Mouse (Mus musculus) 3T3-L1 (cell line): Measurements from ENCODE around the gene Papss2.
"Not testable (repeated sequence)": the region's sequence is repeated elsewhere in the genome, so short reads cannot be mapped to it uniquely, and the experiment has no call there.

Experiments used
- DNase-seq: peaks from one replicate; pipeline ENCODE4 v3.0.0-alpha.2; 2015; ENCODE audit warnings: low read depth, low spot score

Papss2 gene

GRCm38 (mm10) chr19:32638276-32638903 is 42.8 kb downstream of the Papss2 start:
- no peak for DNase-seq

GRCm38 (mm10) chr19:32641535-32641934 is 45.9 kb downstream of the Papss2 start:
- DNase-seq, result no peak

- no peak for DNase-seq
Measured at GRCm38 (mm10) chr19:32641995-32642394, 46.4 kb downstream of the Papss2 start.

GRCm38 (mm10) chr19:32643642-32644041 is 48.1 kb downstream of the Papss2 start:
- no peak for DNase-seq

- no peak for DNase-seq
Measured at GRCm38 (mm10) chr19:32645939-32646338, 50.3 kb downstream of the Papss2 start.

GRCm38 (mm10) chr19:32646382-32646781 is 50.8 kb downstream of the Papss2 start:
- DNase-seq, result no peak

GRCm38 (mm10) chr19:32648019-32648571 is 52.5 kb downstream of the Papss2 start:
- no peak for DNase-seq

GRCm38 (mm10) chr19:32651046-32651445 is 55.5 kb downstream of the Papss2 start:
- no peak for DNase-seq

GRCm38 (mm10) chr19:32653122-32653521 is 57.5 kb downstream of the Papss2 start:
- DNase-seq, result no peak

- DNase-seq, result no peak
Measured at GRCm38 (mm10) chr19:32653630-32654362, 58.2 kb downstream of the Papss2 start.

- DNase-seq, result no peak
Measured at GRCm38 (mm10) chr19:32659346-32659745, 63.8 kb downstream of the Papss2 start.

GRCm38 (mm10) chr19:32662936-32663335 is 67.3 kb downstream of the Papss2 start:
- DNase-seq, result peak; percentile 7

- no peak for DNase-seq
Measured at GRCm38 (mm10) chr19:32665243-32665642, 69.7 kb downstream of the Papss2 start.

GRCm38 (mm10) chr19:32667830-32668229 is 72.2 kb downstream of the Papss2 start:
- DNase-seq, result not testable (repeated sequence)

GRCm38 (mm10) chr19:32675766-32676165 is 80.2 kb downstream of the Papss2 start:
- DNase-seq, result peak; percentile 77

GRCm38 (mm10) chr19:32680894-32681293 is 85.3 kb downstream of the Papss2 start:
- DNase-seq, result no peak

- no peak for DNase-seq
Measured at GRCm38 (mm10) chr19:32683081-32683480, 87.5 kb downstream of the Papss2 start.

GRCm38 (mm10) chr19:32687721-32688120 is 92.1 kb downstream of the Papss2 start:
- DNase-seq, result no peak

- not testable (repeated sequence) for DNase-seq
Measured at GRCm38 (mm10) chr19:32688227-32688626, 92.6 kb downstream of the Papss2 start.

- peak; percentile 74 for DNase-seq
Measured at GRCm38 (mm10) chr19:32689724-32690123, 94.1 kb downstream of the Papss2 start.

- no peak for DNase-seq
Measured at GRCm38 (mm10) chr19:32696674-32697073, 101.1 kb downstream of the Papss2 start.

GRCm38 (mm10) chr19:32702191-32702590 is 106.6 kb downstream of the Papss2 start:
- DNase-seq, result peak; percentile 80

- no peak for DNase-seq
Measured at GRCm38 (mm10) chr19:32708996-32709395, 113.4 kb downstream of the Papss2 start.
